Mouse (Mus musculus): ENCODE measurements around the gene Idnk.
"Not testable (repeated sequence)": the region's sequence is repeated elsewhere in the genome, so short reads cannot be mapped to it uniquely, and the experiment has no call there.

Gene Idnk

DNA sequence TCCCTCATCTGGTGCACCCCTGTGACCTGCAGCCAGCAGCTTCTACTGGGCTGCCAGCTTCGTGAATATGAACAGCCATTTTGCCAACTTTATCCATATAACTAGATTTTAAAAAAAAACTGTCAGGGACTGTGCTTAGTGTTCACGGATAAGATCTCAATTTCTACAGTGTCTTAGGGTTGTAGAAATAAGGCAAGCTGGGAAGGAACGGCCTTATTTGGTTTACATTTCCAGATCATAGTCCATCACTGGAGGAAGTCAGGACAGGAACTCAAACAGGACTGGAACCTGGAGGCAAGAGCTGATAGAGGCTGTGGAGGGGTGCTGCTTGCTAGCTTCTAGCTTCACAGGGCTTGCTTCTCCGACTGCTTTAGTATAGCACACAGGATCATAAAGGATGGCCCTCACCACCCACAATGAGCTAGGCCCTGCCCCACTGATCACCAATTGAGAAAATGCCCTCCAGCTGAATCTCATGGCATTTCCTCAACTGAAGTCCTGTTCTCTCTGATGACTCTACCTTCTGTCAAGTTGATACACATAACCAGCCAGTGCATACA, 27.7 kb upstream of the Idnk start:
- intact Hi-C loops (cut with DNase I), result no loop called here

- intact Hi-C loops (cut with DNase I), result no loop called here
Measured at GRCm38 (mm10) chr13:58131692-58132091, 25.8 kb upstream of the Idnk start.

DNA sequence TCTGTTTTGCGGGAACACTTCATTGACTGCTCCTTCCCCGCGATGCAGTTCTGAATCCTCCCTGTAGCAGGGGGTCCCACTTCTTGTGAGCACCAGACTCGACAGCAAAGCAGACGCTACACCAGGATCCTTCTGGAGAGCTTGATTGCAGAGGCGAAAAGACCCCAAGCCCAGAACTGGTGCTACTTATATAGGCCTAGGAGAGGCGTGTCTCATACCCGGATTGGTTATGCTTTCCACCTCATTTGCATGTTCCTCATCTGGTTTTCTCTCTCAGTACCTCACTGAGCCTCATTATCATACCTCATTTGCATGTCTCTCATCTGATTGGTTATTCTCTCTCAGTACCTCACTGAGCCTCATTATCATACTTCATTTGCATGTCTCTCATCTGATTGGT, 10.8 kb upstream of the Idnk start:
- intact Hi-C loops (cut with DNase I), result not testable (repeated sequence)

DNA sequence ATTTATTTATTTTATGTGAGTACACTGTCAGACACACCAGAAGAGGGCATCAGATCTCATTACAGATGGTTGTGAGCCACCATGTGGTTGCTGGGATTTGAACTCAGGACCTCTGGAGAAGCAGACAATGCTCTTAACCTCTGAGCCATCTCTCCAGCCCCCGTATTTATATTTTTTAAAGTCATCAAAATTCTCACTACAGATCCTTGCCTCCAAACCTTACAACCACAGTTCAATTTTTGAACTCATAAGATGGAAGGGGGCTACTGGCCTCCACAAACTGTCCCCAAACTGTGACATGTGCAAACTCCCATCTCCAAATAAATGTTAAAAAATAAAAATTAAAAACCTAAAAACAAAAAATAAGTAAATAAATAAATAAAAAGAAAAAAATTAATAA, 9.7 kb upstream of the Idnk start:
- intact Hi-C loops (cut with DNase I), result no loop called here

GRCm38 (mm10) chr13:58148256-58148831, 9.1 kb upstream of the Idnk start:
- intact Hi-C loops (cut with DNase I), result no loop called here

DNA sequence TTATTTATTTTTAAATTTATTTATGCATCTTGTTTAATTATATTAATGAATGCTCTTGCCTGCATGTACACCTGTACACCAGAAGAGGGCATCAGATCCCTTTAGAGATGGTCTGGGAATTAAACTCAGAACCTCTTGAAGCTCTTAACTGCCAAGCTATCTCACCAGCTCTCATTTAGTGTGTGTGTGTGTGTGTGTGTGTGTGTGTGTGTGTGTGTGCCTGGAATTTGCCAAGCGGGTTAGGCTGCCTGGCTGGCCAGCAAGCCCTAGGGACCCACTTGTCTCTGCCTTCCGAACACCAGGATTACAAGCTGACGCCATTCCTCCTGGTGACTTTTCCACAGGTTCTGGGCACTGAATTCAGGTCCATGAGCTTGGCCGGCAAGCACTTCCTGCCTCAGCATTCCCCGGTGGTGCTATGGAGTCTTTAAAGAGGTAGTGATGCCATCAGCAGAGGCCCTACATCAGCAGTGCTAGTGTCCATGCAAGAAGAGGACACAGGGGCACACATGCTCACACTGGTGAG, 8.4 kb upstream of the Idnk start:
- intact Hi-C loops (cut with DNase I), result no loop called here

GRCm38 (mm10) chr13:58149629-58150028, 7.8 kb upstream of the Idnk start:
- intact Hi-C loops (cut with DNase I), result loop anchor here (10.0 kb wide), 3 partner anchors 85 to 395 kb away; partner anchors contain the start of gene 2210016F16Rik

GRCm38 (mm10) chr13:58150442-58150841, 7.0 kb upstream of the Idnk start:
- intact Hi-C loops (cut with DNase I), result loop anchor here (10.0 kb wide), 3 partner anchors 84 to 394 kb away; partner anchors contain the start of gene 2210016F16Rik

GRCm38 (mm10) chr13:58156031-58156430, 1.4 kb upstream of the Idnk start:
- intact Hi-C loops (cut with DNase I), result loop anchor here (10.0 kb wide), 3 partner anchors 79 to 389 kb away; partner anchors contain the start of gene 2210016F16Rik

DNA sequence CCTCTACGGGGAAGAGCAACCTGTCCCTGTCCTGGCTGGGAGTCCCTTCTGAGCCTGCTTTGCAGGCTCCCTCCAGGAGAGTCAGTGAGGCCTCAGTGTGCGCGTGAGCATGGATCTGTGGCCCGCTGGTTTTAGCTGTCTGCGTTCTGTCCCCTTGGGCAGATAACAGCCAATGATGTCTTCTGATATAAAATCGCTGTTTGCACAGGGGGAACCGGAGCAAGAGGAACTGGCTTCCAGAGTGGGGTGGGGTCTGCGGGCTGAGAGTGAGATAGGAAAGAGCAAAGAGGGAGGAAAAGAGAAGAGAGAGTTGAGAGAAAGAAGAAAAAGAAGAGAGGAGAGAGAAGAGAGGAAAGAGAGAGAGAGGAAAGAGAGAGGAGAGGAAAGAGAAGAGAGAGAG, 413 bp upstream of the Idnk start:
- intact Hi-C loops (cut with DNase I), result loop anchor here (10.0 kb wide), 3 partner anchors 78 to 388 kb away; partner anchors contain the start of gene 2210016F16Rik

- intact Hi-C loops (cut with DNase I), result loop anchor here (10.0 kb wide), 3 partner anchors 76 to 386 kb away; partner anchors contain the start of gene 2210016F16Rik
Measured at GRCm38 (mm10) chr13:58158099-58158912, 857 bp downstream of the Idnk start.

DNA sequence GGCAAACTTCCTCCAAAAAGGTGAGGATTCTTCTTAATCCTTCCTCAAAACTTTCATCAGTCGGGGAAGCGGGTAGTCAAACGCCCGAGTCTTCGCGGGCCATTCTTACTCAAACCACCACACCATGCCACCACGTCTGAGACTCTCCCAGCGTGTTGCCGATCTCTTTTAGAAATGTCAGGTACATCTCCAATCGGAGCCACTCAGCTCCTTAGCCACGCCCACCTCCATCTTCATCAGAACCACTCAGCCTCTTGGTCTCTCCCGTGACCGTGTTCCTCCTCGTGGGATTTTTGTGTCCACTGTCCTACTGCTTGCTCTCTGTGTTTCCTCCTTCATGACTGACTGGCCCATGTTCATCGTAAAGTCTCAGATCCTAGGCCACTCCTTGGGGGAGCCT, 3.3 kb downstream of the Idnk start:
- intact Hi-C loops (cut with DNase I), result no loop called here

GRCm38 (mm10) chr13:58163343-58163742, 5.9 kb downstream of the Idnk start:
- intact Hi-C loops (cut with DNase I), result no loop called here

DNA sequence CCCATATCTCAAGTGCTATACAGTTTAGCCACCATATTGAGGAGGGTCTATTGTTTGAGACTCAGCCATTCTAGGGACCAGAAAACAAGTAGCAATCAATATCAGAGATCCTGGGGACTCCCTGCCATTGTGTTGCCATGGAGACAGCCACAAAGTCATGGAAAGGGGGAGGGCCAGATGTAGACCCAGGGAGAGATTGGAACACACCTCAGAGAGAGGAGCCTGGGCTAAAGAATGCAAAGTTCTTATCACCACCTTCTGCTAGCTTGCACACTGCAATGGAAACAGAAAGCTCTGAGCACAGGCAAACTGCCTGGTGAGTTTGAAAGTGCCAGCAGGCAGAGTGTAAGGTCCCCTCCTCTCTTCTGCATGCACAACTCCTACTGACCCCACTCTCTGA, 10.7 kb downstream of the Idnk start:
- intact Hi-C loops (cut with DNase I), result no loop called here

GRCm38 (mm10) chr13:58176105-58176504, 18.7 kb downstream of the Idnk start:
- intact Hi-C loops (cut with DNase I), result no loop called here

DNA sequence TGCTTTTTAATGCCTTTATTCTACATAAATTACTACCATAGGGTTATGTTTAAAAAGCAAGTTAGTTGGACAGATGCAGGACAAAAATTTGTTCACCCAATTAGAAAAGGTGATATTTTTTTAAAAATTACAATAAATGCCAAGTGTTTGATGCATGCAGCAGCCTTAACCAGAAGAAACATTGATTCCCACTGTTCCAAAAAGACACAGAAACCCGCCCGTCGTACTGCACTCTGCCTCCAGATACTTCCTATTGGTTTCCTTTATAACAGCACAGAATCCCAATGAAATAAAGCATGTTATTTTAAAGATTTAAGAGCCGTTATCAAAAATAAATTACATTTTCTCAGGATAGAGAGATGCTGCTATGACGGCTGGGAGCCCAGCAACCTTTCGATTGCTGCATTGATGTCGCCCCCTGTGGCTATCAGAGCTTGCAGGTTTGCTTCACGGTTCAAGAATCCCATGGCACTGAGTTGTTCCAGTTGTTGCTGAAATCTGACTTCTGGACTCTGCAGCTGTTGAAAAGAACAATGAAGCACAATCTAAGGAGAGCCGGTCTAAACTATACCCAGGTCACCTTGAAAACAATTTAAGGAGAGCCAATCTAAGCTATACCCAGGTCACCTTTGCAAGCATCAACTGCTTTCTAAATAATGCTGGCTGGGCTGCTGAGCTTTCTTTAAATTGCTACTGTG, 20.2 kb downstream of the Idnk start:
- intact Hi-C loops (cut with DNase I), result no loop called here

- intact Hi-C loops (cut with DNase I), result no loop called here
Measured at GRCm38 (mm10) chr13:58181607-58182551, 24.4 kb downstream of the Idnk start.

DNA sequence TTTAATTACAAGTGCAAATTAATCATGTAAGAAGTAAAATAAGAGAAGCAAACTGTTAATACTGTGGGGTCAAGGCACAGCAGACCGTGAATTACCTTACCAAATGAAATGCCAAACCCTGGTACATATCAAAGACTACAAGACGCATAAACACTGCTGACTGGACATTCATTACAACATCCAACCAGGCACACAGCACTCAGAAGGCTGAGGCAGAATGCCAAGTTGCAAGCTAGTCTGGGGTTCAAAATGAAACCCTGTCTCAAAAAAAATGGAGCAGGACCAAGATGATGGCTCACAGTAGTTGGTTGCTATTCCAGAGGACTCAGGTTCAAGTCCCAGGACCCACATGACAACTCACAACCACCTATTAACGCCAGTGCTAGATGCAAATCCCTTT, 26.7 kb downstream of the Idnk start:
- intact Hi-C loops (cut with DNase I), result no loop called here

DNA sequence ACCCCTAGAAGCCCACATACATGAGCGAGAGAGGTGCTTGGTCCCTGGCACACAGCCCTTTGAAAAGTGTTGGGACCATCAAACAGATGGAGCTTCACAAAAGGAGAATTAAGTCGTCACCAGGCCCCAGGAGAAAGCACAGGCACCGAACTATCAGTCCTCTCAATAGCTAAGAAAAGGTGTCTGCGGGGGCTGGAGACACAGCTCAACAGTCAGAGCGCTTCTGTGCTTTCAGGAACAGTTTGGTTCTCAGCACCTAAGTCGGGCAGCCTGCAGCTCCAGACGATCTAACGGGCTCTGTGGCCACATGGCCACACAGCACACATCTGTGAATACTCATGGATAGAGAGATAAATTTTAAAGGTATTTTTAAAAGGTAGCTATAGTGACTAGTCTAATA, 28.8 kb downstream of the Idnk start:
- intact Hi-C loops (cut with DNase I), result no loop called here

DNA sequence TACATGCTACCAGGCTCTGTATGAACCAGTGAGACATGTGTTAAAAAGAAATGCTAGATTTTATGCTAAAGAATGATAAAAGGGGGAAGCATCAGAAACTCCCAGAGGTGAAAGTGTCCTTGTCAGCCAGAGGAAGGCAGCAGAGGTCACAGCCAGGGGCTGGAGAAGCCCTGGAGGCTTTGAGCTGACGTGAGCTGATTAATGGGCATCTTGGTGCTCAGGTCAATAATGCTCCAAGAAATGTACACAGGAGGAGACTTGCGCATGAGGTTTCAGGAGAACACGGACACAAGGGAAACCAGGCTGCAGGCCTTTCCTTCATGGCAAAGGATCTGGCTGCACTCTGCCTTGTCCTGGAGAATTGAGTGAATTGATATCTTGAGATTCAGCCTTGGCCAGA, 30.3 kb downstream of the Idnk start:
- intact Hi-C loops (cut with DNase I), result loop anchor here (2.0 kb wide), 1 partner anchor 45 kb away; no protein-coding TSS in a partner anchor

All from adrenal gland (tissue).